Mouse (Mus musculus) telencephalon, adult 2 months (tissue): ENCODE measurements at regions not wholly inside any gene's neighbourhood (a gene's known extent, or its start where the extent isn't known, plus 50 kb on each side); places are given as distances from the start of the nearest gene placed in this dataset.

Source experiments
- DNase-seq: peaks from one replicate; pipeline ENCODE4 v3.0.0-alpha.2; 2011; ENCODE audit warnings: low read depth, low spot score

DNA sequence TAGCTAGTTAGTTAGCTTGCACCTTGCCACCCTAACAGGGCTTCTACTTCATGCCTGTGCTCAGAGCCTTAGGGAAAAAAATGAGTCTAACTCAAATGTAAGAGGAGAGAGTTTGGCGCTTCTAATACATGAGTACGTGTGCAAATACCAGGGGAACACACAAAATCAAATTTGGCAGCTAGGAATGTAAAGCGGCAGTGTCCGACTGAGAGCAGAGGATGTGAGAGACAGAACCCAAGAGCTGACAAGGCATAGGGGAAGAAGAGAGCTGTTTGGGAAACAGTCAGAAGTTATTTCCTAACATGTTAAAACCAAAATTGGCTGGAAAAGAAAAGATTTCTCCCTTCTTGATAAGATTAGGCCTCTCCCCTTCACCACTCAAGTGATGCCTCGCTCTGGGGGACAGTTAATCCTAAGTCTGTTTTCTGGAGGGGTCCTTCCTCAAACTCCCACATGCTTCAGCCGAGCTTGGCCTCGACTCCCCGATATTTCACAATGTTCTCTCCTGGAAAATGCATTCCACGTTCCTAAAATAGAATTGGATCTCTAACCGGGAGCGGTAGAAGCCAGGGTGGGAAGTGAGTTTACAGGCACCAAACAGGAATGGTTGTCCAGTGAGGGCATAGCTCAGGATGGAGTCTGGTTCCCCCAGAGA lies 229.1 kb downstream of the Maf start:
- DNase-seq = no peak

- no peak for DNase-seq
Measured at GRCm38 (mm10) chr8:115476071-115476470, 231.5 kb downstream of the Maf start.

DNA sequence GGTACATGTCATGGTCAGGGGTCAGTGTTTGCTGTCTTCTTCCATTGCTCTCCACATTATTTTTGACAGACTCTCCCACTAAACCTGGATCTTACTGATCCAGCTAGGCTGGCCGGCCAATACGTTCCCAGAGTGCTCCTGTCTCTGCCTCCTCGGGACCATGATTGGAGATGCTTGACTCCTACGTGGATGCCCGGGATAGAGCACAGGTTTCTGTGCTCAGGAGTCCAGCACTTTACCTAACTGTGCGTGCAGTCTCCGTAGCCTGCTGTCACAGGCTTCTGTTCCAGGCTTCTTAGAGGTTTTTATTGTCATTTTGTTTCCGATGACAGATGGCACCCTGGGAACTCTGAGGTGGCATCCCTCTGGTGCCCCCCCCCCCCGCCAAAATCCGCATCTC lies 232.4 kb downstream of the Maf start:
- no peak for DNase-seq

DNA sequence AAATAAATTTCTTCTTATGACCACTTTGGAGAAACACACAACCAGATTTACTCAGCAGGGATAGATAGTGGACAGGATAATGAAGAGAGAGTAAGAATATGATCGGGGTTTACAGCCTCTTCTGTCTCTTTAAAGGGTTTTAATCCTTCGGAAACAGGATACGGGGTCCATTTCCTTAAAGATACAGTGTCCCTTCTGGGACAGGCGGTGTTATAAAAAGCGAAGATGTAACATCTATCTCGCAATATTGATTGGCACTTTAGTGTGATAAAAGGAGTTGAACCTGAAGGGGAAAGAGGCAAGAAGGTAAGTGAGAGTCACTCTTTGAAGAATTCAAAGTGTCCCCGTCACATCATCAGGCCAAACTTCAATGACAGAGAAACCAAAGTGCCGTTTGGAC lies 233.6 kb downstream of the Maf start:
- DNase-seq = no peak

GRCm38 (mm10) chr8:115466553-115466952 lies 241.0 kb downstream of the Maf start:
- DNase-seq = no peak

GRCm38 (mm10) chr8:115466122-115466521 lies 241.5 kb downstream of the Maf start:
- no peak for DNase-seq

- no peak for DNase-seq
Measured at GRCm38 (mm10) chr8:115462657-115463056, 244.9 kb downstream of the Maf start.

GRCm38 (mm10) chr8:115458119-115458518 lies 249.5 kb downstream of the Maf start:
- DNase-seq = no peak

DNA sequence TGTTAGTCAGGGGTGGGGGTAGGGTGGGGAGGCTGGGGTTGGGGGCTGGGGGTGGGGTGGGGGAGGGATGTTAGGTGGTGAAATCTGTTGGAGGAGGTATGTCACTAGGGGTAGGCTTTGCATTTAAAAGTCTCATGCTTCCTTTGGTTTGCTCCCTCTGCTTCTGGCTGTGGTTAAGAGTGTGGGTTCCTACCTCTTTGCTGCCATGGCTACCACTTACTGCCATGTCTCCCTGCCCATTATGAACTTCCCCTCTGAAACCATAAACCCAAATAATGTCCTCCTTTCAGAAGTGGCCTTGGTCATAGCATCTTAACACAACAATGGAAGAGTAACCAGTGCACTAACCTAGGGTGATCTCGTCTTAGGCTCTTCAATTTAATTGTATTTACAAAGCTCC lies 256.8 kb downstream of the Maf start:
- DNase-seq = no peak

DNA sequence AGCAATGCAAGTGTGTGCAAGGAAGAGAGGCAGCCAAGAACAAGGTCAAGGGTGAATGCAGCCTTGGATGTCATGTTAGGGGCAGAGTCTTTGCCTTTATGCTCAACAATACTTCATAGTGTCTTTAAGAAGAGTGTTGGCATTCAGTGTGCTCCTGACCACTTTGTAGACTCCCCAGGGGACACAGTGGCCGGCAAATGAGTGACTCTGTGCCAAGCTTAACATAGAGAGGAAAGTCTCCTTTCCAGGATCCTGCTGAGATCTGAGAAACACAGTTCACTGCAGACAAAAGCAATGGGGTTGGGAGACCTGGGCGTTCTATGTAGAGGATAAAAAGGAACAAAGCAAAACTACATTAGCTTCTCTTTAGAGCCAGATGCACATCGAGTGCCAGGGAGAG lies 259.2 kb downstream of the Maf start:
- DNase-seq = no peak

DNA sequence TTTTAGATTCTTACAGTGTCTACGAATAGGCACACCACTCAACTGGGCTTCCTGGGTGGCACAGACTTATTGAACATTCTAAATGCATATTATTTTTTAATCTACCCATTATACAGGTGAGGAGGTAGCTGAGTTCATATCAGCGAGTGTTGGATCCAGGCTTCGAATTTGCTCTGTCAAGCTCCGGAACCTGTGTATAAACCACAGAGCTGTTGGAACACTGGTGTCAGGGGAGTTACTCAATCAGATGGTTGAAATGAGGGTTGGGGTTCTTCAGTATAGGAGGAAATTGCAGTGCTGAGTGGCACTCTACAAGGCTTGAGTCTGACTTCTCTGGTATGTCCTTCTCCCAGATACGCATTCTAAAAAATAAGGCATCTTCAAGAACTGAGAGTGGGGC lies 263.1 kb downstream of the Maf start:
- no peak for DNase-seq

DNA sequence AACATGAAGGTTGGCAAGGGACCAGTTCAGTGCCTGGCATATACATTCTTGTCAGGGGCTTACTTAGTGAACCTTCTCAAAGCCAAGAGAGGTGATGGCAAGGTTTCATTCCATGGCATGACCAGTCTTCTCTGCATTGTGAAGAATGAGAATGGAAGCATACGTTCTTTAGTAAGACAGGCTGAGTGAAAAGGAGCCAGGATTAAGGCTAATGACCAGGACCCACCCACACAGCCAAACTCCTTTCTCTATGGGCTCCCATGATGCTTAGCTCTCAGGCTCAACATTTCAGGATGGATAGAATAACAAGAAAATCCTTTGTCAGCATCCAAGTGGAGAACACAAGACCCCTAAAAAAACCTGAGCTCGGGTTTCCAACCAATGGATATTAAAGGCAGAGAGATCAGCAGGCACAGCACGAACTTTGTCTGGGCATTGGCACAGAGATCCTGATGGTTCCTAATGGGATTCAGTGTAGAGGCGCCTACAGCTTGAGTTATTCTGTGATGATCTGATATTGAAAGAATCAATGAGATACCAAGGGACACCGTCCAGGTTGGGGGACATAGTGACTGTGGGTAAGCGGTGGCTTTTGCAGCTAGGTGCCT lies 265.5 kb downstream of the Maf start:
- no peak for DNase-seq

GRCm38 (mm10) chr8:115441323-115441722 lies 266.3 kb downstream of the Maf start:
- DNase-seq = no peak

DNA sequence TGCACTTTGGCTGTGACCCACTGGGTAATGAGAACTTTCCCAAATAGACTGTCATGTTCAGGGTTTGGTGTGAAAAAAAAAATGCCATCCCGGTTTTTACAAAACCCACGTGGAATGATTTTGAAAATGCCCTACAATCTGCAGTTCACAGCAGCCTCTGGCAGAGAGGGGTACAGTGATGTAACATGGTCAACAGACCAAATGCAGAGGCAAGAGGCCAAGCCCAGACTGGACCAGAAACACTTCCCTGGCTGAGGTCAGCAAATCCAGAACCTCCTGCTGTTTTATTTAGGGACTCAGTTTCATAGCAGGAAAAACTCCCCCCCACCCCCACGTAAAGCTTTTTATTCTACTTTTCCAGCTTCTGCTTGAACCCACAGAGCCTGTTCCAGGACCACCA lies 267.4 kb downstream of the Maf start:
- DNase-seq = no peak

DNA sequence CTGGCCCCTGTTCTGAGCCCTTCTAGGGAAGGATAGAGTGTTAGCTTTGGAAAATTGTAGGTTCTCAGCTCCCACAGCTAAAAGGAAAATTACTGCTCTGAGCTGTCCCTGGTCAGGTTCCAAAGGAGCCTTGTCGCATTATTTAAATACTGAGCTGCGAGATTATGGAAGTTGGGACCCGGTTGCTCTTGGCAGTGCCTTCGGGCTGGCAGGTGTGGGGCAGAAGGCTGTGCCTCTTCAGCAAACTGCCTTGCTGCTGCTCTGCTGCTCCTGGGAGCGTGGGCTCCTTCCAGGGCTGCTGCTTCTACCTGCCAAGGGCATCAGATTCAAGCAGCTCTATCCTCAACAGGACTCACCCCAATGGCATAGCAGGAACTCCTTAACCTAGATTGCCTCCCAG lies 268.1 kb downstream of the Maf start:
- no peak for DNase-seq

DNA sequence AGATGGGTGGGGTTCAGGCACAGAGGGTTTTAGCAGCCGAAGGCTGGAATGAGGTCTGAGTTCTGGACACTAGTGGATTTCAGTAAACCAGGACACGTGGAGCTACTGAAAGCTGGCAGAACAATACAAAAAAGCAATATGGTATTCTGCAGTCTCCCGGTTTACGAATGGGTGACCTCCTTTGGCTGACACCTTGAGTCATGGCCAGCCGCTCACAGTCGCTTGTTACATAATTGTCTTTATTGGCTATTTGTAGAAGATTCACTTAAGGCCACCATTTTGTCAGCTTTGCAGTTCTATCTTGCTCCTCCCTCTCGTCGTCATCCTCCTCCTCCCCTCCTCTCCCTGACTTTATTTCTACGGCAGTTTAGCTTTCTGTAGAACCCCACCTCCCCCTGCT lies 269.6 kb downstream of the Maf start:
- DNase-seq = no peak

GRCm38 (mm10) chr8:115436356-115436721 lies 271.3 kb downstream of the Maf start:
- DNase-seq = no peak

DNA sequence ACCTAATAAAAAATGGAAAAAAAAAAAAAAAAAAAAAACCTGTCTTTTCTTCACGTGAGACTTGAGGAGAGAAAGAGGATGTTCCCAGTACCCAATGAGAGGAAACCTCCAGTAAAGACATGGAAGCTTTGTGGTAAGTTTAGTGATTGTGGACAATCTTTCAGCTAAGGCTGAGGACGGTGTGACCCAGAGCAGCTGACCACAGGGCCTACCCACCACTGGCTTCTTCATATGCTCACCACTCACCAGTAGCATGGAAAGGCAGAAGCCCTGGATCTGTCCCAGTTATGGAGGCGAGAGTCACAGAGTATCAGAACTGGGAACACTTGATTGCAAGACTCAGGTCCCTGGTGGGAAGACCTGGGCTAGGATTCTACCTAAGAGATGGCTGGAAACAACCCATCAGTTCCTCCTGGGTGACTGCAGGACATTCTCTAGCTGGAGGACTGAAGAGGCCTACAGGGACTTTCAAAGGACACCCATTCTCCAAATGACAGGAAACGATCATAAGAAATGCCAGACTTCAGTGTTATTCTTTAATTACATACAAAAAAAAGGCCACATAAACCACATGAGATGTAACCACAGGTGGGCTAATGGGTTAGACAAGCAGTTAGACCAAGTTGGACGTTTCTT lies 271.8 kb downstream of the Maf start:
- DNase-seq = no peak

GRCm38 (mm10) chr8:115432396-115433040 lies 275.1 kb downstream of the Maf start:
- no peak for DNase-seq

DNA sequence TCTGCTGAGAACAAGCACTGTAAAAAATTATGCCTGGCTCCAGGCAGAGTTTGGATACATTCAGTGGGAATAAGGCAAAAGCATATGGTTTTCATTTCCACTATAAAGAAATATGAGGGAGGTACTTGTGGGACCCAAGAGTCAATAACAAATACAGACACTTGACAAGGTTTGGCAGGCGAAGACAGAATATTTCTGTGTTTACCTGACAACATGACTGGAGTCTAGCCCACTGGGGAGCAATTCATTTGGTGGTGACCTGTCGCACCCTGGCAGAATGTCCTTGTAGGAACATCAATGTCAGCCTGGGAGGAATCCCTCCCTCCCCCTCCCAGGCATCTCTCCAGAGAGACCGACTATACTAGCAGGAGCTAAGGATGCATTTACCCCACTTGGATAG lies 276.8 kb downstream of the Maf start:
- DNase-seq = no peak

DNA sequence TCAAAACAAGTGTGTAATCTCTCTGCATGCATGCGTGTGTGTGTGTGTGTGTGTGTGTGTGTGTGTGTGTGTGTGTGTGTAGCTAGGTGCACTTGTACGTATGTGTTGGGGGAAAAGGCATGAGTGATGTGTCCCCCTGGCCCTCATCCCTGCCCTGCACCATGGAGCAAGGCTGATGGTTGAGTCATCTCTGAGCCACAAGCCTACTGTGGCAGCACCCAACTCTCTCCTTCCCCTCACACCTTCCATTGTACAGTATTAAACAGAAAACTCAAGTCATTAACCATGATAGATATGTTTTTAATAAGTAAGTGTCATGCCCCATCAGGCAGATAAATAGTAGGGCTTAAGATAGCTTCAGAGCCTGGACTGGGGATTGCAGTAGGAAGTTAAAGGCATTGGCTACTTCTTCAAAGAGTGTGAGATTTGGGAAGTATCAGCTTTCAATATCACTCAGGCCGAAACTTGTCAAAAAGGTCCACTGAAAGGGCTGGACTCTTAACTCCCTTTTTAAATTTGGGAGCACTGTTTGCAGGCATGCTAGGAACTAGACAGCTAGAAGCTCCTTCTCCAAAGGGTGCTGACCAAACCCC lies 278.2 kb downstream of the Maf start:
- DNase-seq = no peak

GRCm38 (mm10) chr8:115428528-115429290 lies 278.9 kb downstream of the Maf start:
- DNase-seq = no peak
